In genomic region chr15:81236062-81236461, GRCm38 (mm10) we compare ENCODE assay signal across 10 mouse cellular contexts. TPM values are rescaled to one million over a fixed set of nuclear protein-coding genes. Genes with fewer than 3 reads are reported as not detected.
DNase-seq lines count a peak whose midpoint lies in the region; ATAC-seq and TF ChIP-seq lines count a peak whose summit lies in the region.
"Had no signal": no experiment of that assay in that cellular context is flagged by ENCODE, and none has a peak within 500 bp of the region (broad histone marks: within the 10 kb centered on the region; RNA-seq: fewer than 3 reads in every experiment).

No protein-coding gene starts in this region.

- H3K4me1 ChIP-seq in heart, embryonic 14.5 days (ENCODE audit: control insufficient read depth in 2 of 2, insufficient read depth in 2 of 2, low read length in 2 of 2): peaks cover 7 to 12% of the 10 kb centered on the region in 2 experiments; a peak in 3 of 4 replicates
- H3K4me1 ChIP-seq in ES-E14 (ENCODE audit: control insufficient read depth in 2 of 2, insufficient read depth in 2 of 2, low read length in 2 of 2, poor library complexity in 1 of 2): peaks cover 0 to 2% of the 10 kb centered on the region in 2 experiments; a peak in 1 of 4 replicates
- peaks cover 24% of the 10 kb centered on the region for H3K4me1 ChIP-seq in hindbrain, embryonic 10.5 days (replicated peaks)
- peaks cover 7% of the 10 kb centered on the region; the same call in 1 of the 2 replicates for H3K4me1 ChIP-seq in liver, postnatal 0 days (ENCODE audit: insufficient read depth)

- peak overlapping the region; percentile 25; the same call in 1 of the 2 replicates for H3K9ac ChIP-seq in heart, embryonic 14.5 days (ENCODE audit: low read length)
- no peak overlapping the region for H3K9ac ChIP-seq in ES-E14 (ENCODE audit: insufficient read depth, low read depth, low read length, poor library complexity, severe bottlenecking)
- 0 out of 2 replicates have a peak overlapping the region, but pooled peaks have one; percentile 38 for H3K9ac ChIP-seq in liver, postnatal 0 days (replicated peaks)

- peaks cover 46% of the 10 kb centered on the region for H3K27me3 ChIP-seq in heart, embryonic 14.5 days (ENCODE audit: control insufficient read depth, insufficient read depth, low read length)
- H3K27me3 ChIP-seq in hindbrain, embryonic 10.5 days (ENCODE audit: insufficient read depth, poor library complexity, severe bottlenecking): peaks cover 43% of the 10 kb centered on the region
- H3K27me3 ChIP-seq in liver, postnatal 0 days (ENCODE audit: insufficient read depth, low read length): 0 out of 2 replicates have a peak, but pooled peaks cover 5% of the 10 kb centered on the region

- peak overlapping the region in 1 of 2 experiments; percentile 39; a peak in 2 of 4 replicates for H3K4me3 ChIP-seq in heart, embryonic 14.5 days (ENCODE audit: control insufficient read depth in 1 of 2, insufficient read depth in 1 of 2, low read depth in 1 of 2, low read length in 2 of 2)
- peak overlapping the region; percentile 16 to 38; a peak in 3 of 4 replicates for H3K4me3 ChIP-seq in ES-E14 (ENCODE audit: insufficient read depth in 1 of 2, low read depth in 1 of 2, low read length in 2 of 2, poor library complexity in 1 of 2, severe bottlenecking in 1 of 2)
- H3K4me3 ChIP-seq in hindbrain, embryonic 10.5 days: peak overlapping the region; percentile 59
- H3K4me3 ChIP-seq in liver, postnatal 0 days (ENCODE audit: low read depth, low read length): peak overlapping the region; percentile 42

- H3K36me3 ChIP-seq in heart, embryonic 14.5 days (ENCODE audit: control insufficient read depth, insufficient read depth, low read length): no peaks in the 10 kb centered on the region
- no peaks in the 10 kb centered on the region for H3K36me3 ChIP-seq in ES-E14 (ENCODE audit: control insufficient read depth, insufficient read depth, low read length, poor library complexity, severe bottlenecking)
- no peaks in the 10 kb centered on the region for H3K36me3 ChIP-seq in hindbrain, embryonic 10.5 days
- no peaks in the 10 kb centered on the region for H3K36me3 ChIP-seq in liver, postnatal 0 days (replicated peaks; ENCODE audit: insufficient read depth, low read length)

- no peak for ATAC-seq in heart, embryonic 14.5 days (ENCODE audit: insufficient number of reproducible peaks, insufficient read depth, low FRiP score, low read depth)
- no peak for ATAC-seq in liver, postnatal 0 days

- in situ Hi-C loops in ES-E14 (cut with MboI; ENCODE audit: low sequenced_read_pairs in 2 of 2, unreplicated experiment in 2 of 2): no loop called here

- TF ChIP-seq CTCF in liver, postnatal 0 days (IDR thresholded peaks at IDR 0.05; ENCODE audit: low read depth): no peak

- 5% methylated on average over 8 of the region's 8 CpGs for WGBS in heart, embryonic 14.5 days
- 6% methylated on average over 8 of the region's 8 CpGs for WGBS in hindbrain, embryonic 10.5 days
- 10% methylated on average over 8 of the region's 8 CpGs for WGBS in liver, postnatal 0 days (ENCODE audit: insufficient replicate concordance)

- no peaks in the 10 kb centered on the region for H3K9me3 ChIP-seq in heart, embryonic 14.5 days (ENCODE audit: control insufficient read depth, low read length)
- H3K9me3 ChIP-seq in ES-E14 (ENCODE audit: control insufficient read depth, insufficient read depth, low read depth, low read length): no peaks in the 10 kb centered on the region
- H3K9me3 ChIP-seq in hindbrain, embryonic 10.5 days: no peaks in the 10 kb centered on the region
- no peaks in the 10 kb centered on the region for H3K9me3 ChIP-seq in liver, postnatal 0 days (ENCODE audit: low read length)

- no peak for DNase-seq in heart, adult 9 months (ENCODE audit: low spot score in 2 of 2)
- DNase-seq in ES-E14 (ENCODE audit: low read depth, low spot score): no peak
- DNase-seq in hindbrain, embryonic 10.5 days (ENCODE audit: low spot score): no peak
- no peak for DNase-seq in liver, postnatal 0 days
- DNase-seq in cerebellum, postnatal 10 days: no peak
- DNase-seq in embryo, embryonic 9.5 days (ENCODE audit: extremely low spot score): no peak
- DNase-seq in urinary bladder, postnatal 4 days (ENCODE audit: low spot score in 2 of 2): no peak

- H3K27ac ChIP-seq in heart, embryonic 14.5 days (replicated peaks in 1 of 2; ENCODE audit: control insufficient read depth in 1 of 2, insufficient read depth in 1 of 2, low read depth in 2 of 2, low read length in 2 of 2): no peak overlapping the region
- H3K27ac ChIP-seq in ES-E14 (ENCODE audit: insufficient read depth, low read depth, low read length, poor library complexity, severe bottlenecking): no peak overlapping the region
- H3K27ac ChIP-seq in hindbrain, embryonic 10.5 days: peak overlapping the region; percentile 74
- H3K27ac ChIP-seq in liver, postnatal 0 days (ENCODE audit: low read depth): no peak overlapping the region
- H3K27ac ChIP-seq: macrophage had no signal

- no peak for TF ChIP-seq EP300 in liver, postnatal 0 days (IDR thresholded peaks at IDR 0.05; ENCODE audit: low read depth)

- peak overlapping the region; percentile 79 for H3K4me2 ChIP-seq in heart, embryonic 14.5 days (ENCODE audit: low read length)
- H3K4me2 ChIP-seq in liver, postnatal 0 days (ENCODE audit: low read depth, low read length): peak overlapping the region; percentile 70

TF ChIP-seq in ES-E14, 5 proteins besides CTCF, POLR2A, EP300 and RAD21:
- TF ChIP-seq ZNF384 (IDR thresholded peaks at IDR 0.05; ENCODE audit: low read depth, low read length) (no peak), CHD2 (IDR thresholded peaks at IDR 0.05; ENCODE audit: low read depth, low read length) (no peak), HCFC1 (IDR thresholded peaks at IDR 0.05; ENCODE audit: borderline replicate concordance, insufficient read depth, low read length) (no peak), ZC3H11A (IDR thresholded peaks at IDR 0.05; ENCODE audit: borderline replicate concordance, low read depth, low read length) (no peak), MAFK (IDR thresholded peaks at IDR 0.05; ENCODE audit: insufficient read depth, low read depth, low read length) (no peak)

RNA-seq across cellular contexts. Expression of gene Mchr1, which starts 0.8 kb away (rescaled TPM):
- polyA plus RNA-seq in heart, embryonic 14.5 days (2014; fragmentation: Nextera tagmentation; extraction: Ambion mirVana): not detected in 2 replicates
- total RNA-seq in ES-E14 (2012; rRNA removed): 0.09 and 0.11 TPM in 2 replicates
- polyA plus RNA-seq in hindbrain, embryonic 10.5 days (2016; fragmentation: Nextera tagmentation; extraction: Ambion mirVana): 0.14 and 0.22 TPM in 2 replicates
- 0.12 and 0.17 TPM in 2 replicates for polyA plus RNA-seq in liver, postnatal 0 days (2015; fragmentation: Nextera tagmentation; extraction: Ambion mirVana)
- total RNA-seq: CH12.LX had no signal
- polyA plus RNA-seq: macrophage had no signal

RNA-seq across cellular contexts. Expression of gene Mrtfa, which starts 45.5 kb away (rescaled TPM):
- 14.4 and 14.7 TPM in 2 replicates for polyA plus RNA-seq in heart, embryonic 14.5 days (2014; fragmentation: Nextera tagmentation; extraction: Ambion mirVana)
- 16.5 and 16.7 TPM in 2 replicates for total RNA-seq in ES-E14 (2012; rRNA removed)
- polyA plus RNA-seq in hindbrain, embryonic 10.5 days (2016; fragmentation: Nextera tagmentation; extraction: Ambion mirVana): 25.4 and 31.3 TPM in 2 replicates
- 4.3 and 4.5 TPM in 2 replicates for polyA plus RNA-seq in liver, postnatal 0 days (2015; fragmentation: Nextera tagmentation; extraction: Ambion mirVana)
